Mouse (Mus musculus): ENCODE measurements around the gene Fcer1g.

DNA sequence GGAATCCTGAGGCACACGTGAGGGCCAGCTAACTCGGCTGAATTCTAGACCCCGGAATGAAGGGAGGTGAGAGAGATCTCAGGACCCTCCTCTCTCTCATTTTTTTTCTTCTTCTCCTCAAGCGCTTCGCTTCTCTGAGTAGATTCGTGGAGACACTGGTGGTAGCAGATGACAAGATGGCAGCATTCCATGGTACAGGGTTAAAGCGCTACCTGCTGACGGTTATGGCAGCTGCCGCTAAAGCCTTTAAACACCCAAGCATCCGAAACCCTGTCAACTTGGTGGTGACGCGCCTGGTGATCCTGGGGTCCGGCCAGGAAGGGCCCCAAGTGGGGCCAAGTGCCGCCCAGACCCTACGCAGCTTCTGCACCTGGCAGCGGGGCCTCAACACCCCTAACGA lies 18.2 kb upstream of the Fcer1g start:
- TF ChIP-seq CTCF (IDR thresholded peaks at IDR 0.05; ENCODE audit: low read depth, low read length) (no peak), GATA1 (IDR thresholded peaks at IDR 0.05; ENCODE audit: borderline replicate concordance, low read length) (no peak), POLR2AphosphoS5 (IDR thresholded peaks at IDR 0.05; ENCODE audit: insufficient replicate concordance, low read depth, low read length) (no peak), TAL1 (conservative IDR thresholded peaks at IDR 0.05; ENCODE audit: low read depth, low read length) (no peak), GATA2 (IDR thresholded peaks at IDR 0.05; ENCODE audit: borderline replicate concordance, low read depth, low read length) (no peak)

Measured in G1E (cell line).